Mouse (Mus musculus): ENCODE results near the gene Bard1. TPM values are rescaled to one million over a fixed set of nuclear protein-coding genes. Genes with fewer than 3 reads are reported as not detected.

Gene Bard1
- polyA plus RNA-seq, 1 experiment from 2014 or later: 3.4 TPM

- no peaks in the 10 kb centered on the region for H3K27me3 ChIP-seq (ENCODE audit: low read depth, poor library complexity, severe bottlenecking)
- no peak overlapping the region for H3K4me3 ChIP-seq
- no peak overlapping the region for H3K27ac ChIP-seq (replicated peaks)
- no peaks in the 10 kb centered on the region for H3K9me3 ChIP-seq (replicated peaks)
- WGBS: 90% methylated on average over 1 of the region's 1 CpGs
- H3K4me1 ChIP-seq: peaks cover 16% of the 10 kb centered on the region
- no peak for DNase-seq (ENCODE audit: low spot score)
- H3K36me3 ChIP-seq: peaks cover 23% of the 10 kb centered on the region
Measured at GRCm38 (mm10) chr1:71096031-71096430, 6.9 kb downstream of the Bard1 start.

GRCm38 (mm10) chr1:71095211-71095805, 7.6 kb downstream of the Bard1 start:
- H3K4me1 ChIP-seq: peaks cover 9% of the 10 kb centered on the region
- H3K9me3 ChIP-seq (replicated peaks): no peaks in the 10 kb centered on the region
- WGBS: 96% methylated on average over 2 of the region's 2 CpGs
- DNase-seq (ENCODE audit: low spot score): no peak
- peaks cover 23% of the 10 kb centered on the region for H3K36me3 ChIP-seq
- no peak overlapping the region for H3K27ac ChIP-seq (replicated peaks)
- H3K27me3 ChIP-seq (ENCODE audit: low read depth, poor library complexity, severe bottlenecking): no peaks in the 10 kb centered on the region
- no peak overlapping the region for H3K4me3 ChIP-seq

GRCm38 (mm10) chr1:71075651-71076050, 27.3 kb downstream of the Bard1 start:
- H3K4me3 ChIP-seq: no peak overlapping the region
- peaks cover 34% of the 10 kb centered on the region for H3K36me3 ChIP-seq
- H3K27ac ChIP-seq (replicated peaks): no peak overlapping the region
- no peaks in the 10 kb centered on the region for H3K4me1 ChIP-seq
- no peaks in the 10 kb centered on the region for H3K9me3 ChIP-seq (replicated peaks)
- no peaks in the 10 kb centered on the region for H3K27me3 ChIP-seq (ENCODE audit: low read depth, poor library complexity, severe bottlenecking)
- DNase-seq (ENCODE audit: low spot score): no peak
- WGBS: 75% methylated on average over 3 of the region's 3 CpGs

GRCm38 (mm10) chr1:71070771-71071170, 32.2 kb downstream of the Bard1 start:
- H3K36me3 ChIP-seq: peaks cover 44% of the 10 kb centered on the region

GRCm38 (mm10) chr1:71068728-71069304, 34.1 kb downstream of the Bard1 start:
- WGBS: 99% methylated on average over 3 of the region's 3 CpGs
- H3K36me3 ChIP-seq: peaks cover 46% of the 10 kb centered on the region

More at GRCm38 (mm10) chr1:71070771-71071170, 32.2 kb downstream of the Bard1 start:
- Histone ChIP-seq H3K27me3 (ENCODE audit: low read depth, poor library complexity, severe bottlenecking) (no peaks in the 10 kb centered on the region), H3K4me3 (no peak overlapping the region), H3K27ac (replicated peaks) (no peak overlapping the region), H3K9me3 (replicated peaks) (no peaks in the 10 kb centered on the region), H3K4me1 (no peaks in the 10 kb centered on the region)
- DNase-seq (ENCODE audit: low spot score): no peak

GRCm38 (mm10) chr1:71063885-71064492, 39.0 kb downstream of the Bard1 start:
- no peak for DNase-seq (ENCODE audit: low spot score)
- peaks cover 51% of the 10 kb centered on the region for H3K36me3 ChIP-seq

More at GRCm38 (mm10) chr1:71068728-71069304, 34.1 kb downstream of the Bard1 start:
- H3K27me3 ChIP-seq (ENCODE audit: low read depth, poor library complexity, severe bottlenecking): no peaks in the 10 kb centered on the region
- no peak overlapping the region for H3K27ac ChIP-seq (replicated peaks)
- no peak overlapping the region for H3K4me3 ChIP-seq
- H3K4me1 ChIP-seq: no peaks in the 10 kb centered on the region
- DNase-seq (ENCODE audit: low spot score): no peak
- H3K9me3 ChIP-seq (replicated peaks): no peaks in the 10 kb centered on the region

GRCm38 (mm10) chr1:71056143-71056542, 46.8 kb downstream of the Bard1 start:
- DNase-seq (ENCODE audit: low spot score): no peak
- no peaks in the 10 kb centered on the region for H3K27me3 ChIP-seq (ENCODE audit: low read depth, poor library complexity, severe bottlenecking)
- 96% methylated on average over 4 of the region's 4 CpGs for WGBS
- no peaks in the 10 kb centered on the region for H3K4me1 ChIP-seq
- no peaks in the 10 kb centered on the region for H3K9me3 ChIP-seq (replicated peaks)
- no peak overlapping the region for H3K4me3 ChIP-seq
- no peak overlapping the region for H3K27ac ChIP-seq (replicated peaks)
- peaks cover 44% of the 10 kb centered on the region for H3K36me3 ChIP-seq

More at GRCm38 (mm10) chr1:71063885-71064492, 39.0 kb downstream of the Bard1 start:
- no peaks in the 10 kb centered on the region for H3K27me3 ChIP-seq (ENCODE audit: low read depth, poor library complexity, severe bottlenecking)
- WGBS: 94% methylated on average over 16 of the region's 16 CpGs
- H3K9me3 ChIP-seq (replicated peaks): no peaks in the 10 kb centered on the region
- no peak overlapping the region for H3K27ac ChIP-seq (replicated peaks)
- H3K4me3 ChIP-seq: no peak overlapping the region
- no peaks in the 10 kb centered on the region for H3K4me1 ChIP-seq

GRCm38 (mm10) chr1:71055454-71055853, 47.5 kb downstream of the Bard1 start:
- Histone ChIP-seq H3K27ac (replicated peaks) (no peak overlapping the region), H3K4me1 (no peaks in the 10 kb centered on the region), H3K27me3 (ENCODE audit: low read depth, poor library complexity, severe bottlenecking) (no peaks in the 10 kb centered on the region), H3K36me3 (peaks cover 46% of the 10 kb centered on the region), H3K9me3 (replicated peaks) (no peaks in the 10 kb centered on the region), H3K4me3 (no peak overlapping the region)
- WGBS: 90% methylated on average over 1 of the region's 1 CpGs
- DNase-seq (ENCODE audit: low spot score): no peak

GRCm38 (mm10) chr1:71052756-71053155, 50.2 kb downstream of the Bard1 start:
- no peak overlapping the region for H3K27ac ChIP-seq (replicated peaks)
- H3K36me3 ChIP-seq: peaks cover 39% of the 10 kb centered on the region
- no peaks in the 10 kb centered on the region for H3K27me3 ChIP-seq (ENCODE audit: low read depth, poor library complexity, severe bottlenecking)
- WGBS: 92% methylated on average over 2 of the region's 2 CpGs
- no peaks in the 10 kb centered on the region for H3K9me3 ChIP-seq (replicated peaks)
- H3K4me1 ChIP-seq: no peaks in the 10 kb centered on the region
- DNase-seq (ENCODE audit: low spot score): no peak
- no peak overlapping the region for H3K4me3 ChIP-seq

- Histone ChIP-seq H3K27me3 (ENCODE audit: low read depth, poor library complexity, severe bottlenecking) (no peaks in the 10 kb centered on the region), H3K36me3 (peaks cover 43% of the 10 kb centered on the region), H3K9me3 (replicated peaks) (no peaks in the 10 kb centered on the region), H3K27ac (replicated peaks) (no peak overlapping the region), H3K4me3 (no peak overlapping the region), H3K4me1 (no peaks in the 10 kb centered on the region)
- no peak for DNase-seq (ENCODE audit: low spot score)
- WGBS: 92% methylated on average over 3 of the region's 3 CpGs
Measured at GRCm38 (mm10) chr1:71052252-71052651, 50.7 kb downstream of the Bard1 start.

- Histone ChIP-seq H3K9me3 (replicated peaks) (no peaks in the 10 kb centered on the region), H3K27me3 (ENCODE audit: low read depth, poor library complexity, severe bottlenecking) (no peaks in the 10 kb centered on the region), H3K4me1 (no peaks in the 10 kb centered on the region), H3K36me3 (peaks cover 32% of the 10 kb centered on the region), H3K4me3 (no peak overlapping the region), H3K27ac (replicated peaks) (no peak overlapping the region)
- DNase-seq (ENCODE audit: low spot score): no peak
- 93% methylated on average over 2 of the region's 2 CpGs for WGBS
Measured at GRCm38 (mm10) chr1:71045141-71045540, 57.8 kb downstream of the Bard1 start.

GRCm38 (mm10) chr1:71043951-71044350, 59.0 kb downstream of the Bard1 start:
- Histone ChIP-seq H3K4me3 (no peak overlapping the region), H3K27me3 (ENCODE audit: low read depth, poor library complexity, severe bottlenecking) (no peaks in the 10 kb centered on the region), H3K36me3 (peaks cover 28% of the 10 kb centered on the region), H3K9me3 (replicated peaks) (no peaks in the 10 kb centered on the region), H3K4me1 (no peaks in the 10 kb centered on the region), H3K27ac (replicated peaks) (no peak overlapping the region)
- no peak for DNase-seq (ENCODE audit: low spot score)
- 95% methylated on average over 3 of the region's 3 CpGs for WGBS

- Histone ChIP-seq H3K4me1 (no peaks in the 10 kb centered on the region), H3K4me3 (no peak overlapping the region), H3K27ac (replicated peaks) (no peak overlapping the region), H3K27me3 (ENCODE audit: low read depth, poor library complexity, severe bottlenecking) (no peaks in the 10 kb centered on the region), H3K9me3 (replicated peaks) (no peaks in the 10 kb centered on the region), H3K36me3 (peaks cover 10% of the 10 kb centered on the region)
- WGBS: 54% methylated on average over 7 of the region's 7 CpGs
- peak; percentile 48 for DNase-seq (ENCODE audit: low spot score)
Measured at GRCm38 (mm10) chr1:71036999-71037398, 65.9 kb downstream of the Bard1 start.

All from midbrain, embryonic 10.5 days (tissue).